Mouse (Mus musculus): ENCODE measurements at regions not wholly inside any gene's neighbourhood (a gene's known extent, or its start where the extent isn't known, plus 50 kb on each side); places are given as distances from the start of the nearest gene placed in this dataset.
A peak's percentile ranks its signal among the peaks of the same experiment; 100 is the strongest.

DNA sequence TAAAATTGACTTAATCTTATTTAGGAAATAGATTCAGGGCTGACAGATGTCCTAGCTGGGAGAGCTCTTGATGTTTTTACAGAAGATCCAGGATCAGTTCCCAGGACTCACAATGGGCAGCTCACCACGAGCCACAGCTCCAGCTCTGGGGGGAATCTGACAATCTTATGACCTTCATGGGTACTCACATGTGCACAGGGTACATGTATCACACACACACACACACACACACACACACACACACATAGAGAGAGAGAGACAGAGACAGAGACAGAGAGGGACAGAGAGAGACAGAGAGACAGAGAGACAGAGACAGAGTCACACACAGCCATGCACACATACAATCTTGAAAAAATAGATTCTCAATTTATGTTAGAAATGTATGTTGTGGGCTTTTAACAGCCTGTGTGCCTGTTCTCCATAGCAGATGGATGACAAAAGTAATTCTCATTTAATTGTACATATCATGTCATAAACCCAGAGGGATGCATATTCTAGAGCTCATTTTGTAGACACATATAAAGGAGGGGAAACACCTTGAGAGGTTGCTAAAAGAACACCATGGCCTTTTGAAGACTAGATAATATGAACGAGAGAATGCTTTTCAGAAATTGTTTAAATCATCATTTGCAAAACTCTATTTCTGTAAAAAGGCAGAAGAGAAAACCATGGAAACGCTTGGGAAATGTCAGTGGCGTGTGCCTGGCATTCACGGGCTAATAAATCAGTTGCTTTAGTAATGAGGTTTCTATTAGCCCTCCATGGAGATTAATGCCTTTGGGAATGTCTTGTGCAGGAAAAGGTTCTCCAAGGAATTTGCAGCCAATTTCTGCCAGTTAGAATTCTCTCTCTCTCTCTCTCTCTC lies 538.3 kb downstream of the Fat4 start:
- H3K27ac ChIP-seq (ENCODE audit: low read depth): no peak overlapping the region
- no peaks in the 10 kb centered on the region for H3K9me3 ChIP-seq (ENCODE audit: control insufficient read depth, low read length)
- H3K9ac ChIP-seq (ENCODE audit: low read length): no peak overlapping the region
- H3K27me3 ChIP-seq (replicated peaks; ENCODE audit: control insufficient read depth, insufficient read depth, low read length): no peaks in the 10 kb centered on the region
- H3K4me3 ChIP-seq (ENCODE audit: low read depth, low read length): no peak overlapping the region
- 58% methylated on average over 5 of the region's 5 CpGs for WGBS
- no peak for ATAC-seq (replicated peaks; ENCODE audit: low FRiP score, low TSS enrichment, low read depth)
- H3K36me3 ChIP-seq (ENCODE audit: control insufficient read depth, insufficient read depth, low read length): no peaks in the 10 kb centered on the region
- H3K4me1 ChIP-seq (replicated peaks; ENCODE audit: control insufficient read depth, insufficient read depth, low read length): no peaks in the 10 kb centered on the region
- no peak overlapping the region for H3K4me2 ChIP-seq (ENCODE audit: low read length)
- DNase-seq (ENCODE audit: low spot score): no peak

DNA sequence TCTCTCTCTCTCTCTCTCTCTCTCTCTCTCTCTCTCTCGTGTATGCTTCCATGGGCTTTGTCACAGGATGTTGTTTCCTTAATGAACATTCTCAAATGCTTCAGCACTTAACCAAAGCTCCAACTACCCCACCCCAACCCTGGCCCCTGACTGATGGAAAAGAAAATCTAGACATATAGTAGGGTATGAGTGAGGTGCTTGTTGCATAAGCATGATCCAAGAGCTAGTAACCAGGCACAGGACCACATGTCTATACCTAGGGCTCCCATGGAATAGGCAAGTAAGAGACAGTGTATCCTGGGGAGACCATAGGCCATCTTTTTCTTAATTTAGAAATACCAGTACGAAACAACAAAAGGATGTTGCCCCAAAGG lies 538.9 kb downstream of the Fat4 start:
- no peak for ATAC-seq (replicated peaks; ENCODE audit: low FRiP score, low TSS enrichment, low read depth)
- Histone ChIP-seq H3K4me3 (ENCODE audit: low read depth, low read length) (no peak overlapping the region), H3K36me3 (ENCODE audit: control insufficient read depth, insufficient read depth, low read length) (no peaks in the 10 kb centered on the region), H3K27ac (ENCODE audit: low read depth) (no peak overlapping the region), H3K9me3 (ENCODE audit: control insufficient read depth, low read length) (no peaks in the 10 kb centered on the region), H3K4me1 (replicated peaks; ENCODE audit: control insufficient read depth, insufficient read depth, low read length) (no peaks in the 10 kb centered on the region), H3K4me2 (ENCODE audit: low read length) (no peak overlapping the region), H3K27me3 (replicated peaks; ENCODE audit: control insufficient read depth, insufficient read depth, low read length) (no peaks in the 10 kb centered on the region), H3K9ac (ENCODE audit: low read length) (no peak overlapping the region)
- DNase-seq (ENCODE audit: low spot score): no peak
- WGBS: 58% methylated on average over 2 of the region's 2 CpGs

DNA sequence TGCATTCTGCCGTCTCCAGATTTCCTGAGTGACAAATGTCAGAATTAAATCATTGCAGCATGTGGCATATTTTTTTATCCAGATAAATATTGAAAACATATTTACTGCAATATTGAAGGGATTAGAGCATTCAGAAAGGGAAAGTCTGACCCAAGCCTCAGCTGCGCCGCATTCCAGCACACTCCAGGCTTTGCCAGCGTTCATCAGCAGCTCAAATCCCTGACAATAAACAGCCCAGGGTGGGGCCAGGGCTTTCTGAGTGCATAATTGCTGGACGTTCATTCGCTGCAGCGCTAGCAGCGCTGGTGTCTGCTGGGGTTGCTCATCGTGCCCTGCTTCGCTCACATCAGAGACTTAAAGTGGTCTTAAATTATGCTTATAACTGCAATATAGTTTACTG lies 556.6 kb downstream of the Fat4 start:
- H3K9me3 ChIP-seq (ENCODE audit: control insufficient read depth, low read length): no peaks in the 10 kb centered on the region
- no peak overlapping the region for H3K27ac ChIP-seq (ENCODE audit: low read depth)
- no peaks in the 10 kb centered on the region; the same call in 1 of the 2 replicates for H3K4me1 ChIP-seq (replicated peaks; ENCODE audit: control insufficient read depth, insufficient read depth, low read length)
- no peaks in the 10 kb centered on the region for H3K36me3 ChIP-seq (ENCODE audit: control insufficient read depth, insufficient read depth, low read length)
- WGBS: 41% methylated on average over 10 of the region's 10 CpGs
- no peak for ATAC-seq (replicated peaks; ENCODE audit: low FRiP score, low TSS enrichment, low read depth)
- no peak overlapping the region for H3K9ac ChIP-seq (ENCODE audit: low read length)
- H3K4me2 ChIP-seq (ENCODE audit: low read length): peak overlapping the region; percentile 33
- DNase-seq (ENCODE audit: low spot score): no peak
- no peaks in the 10 kb centered on the region for H3K27me3 ChIP-seq (replicated peaks; ENCODE audit: control insufficient read depth, insufficient read depth, low read length)
- H3K4me3 ChIP-seq (ENCODE audit: low read depth, low read length): no peak overlapping the region

DNA sequence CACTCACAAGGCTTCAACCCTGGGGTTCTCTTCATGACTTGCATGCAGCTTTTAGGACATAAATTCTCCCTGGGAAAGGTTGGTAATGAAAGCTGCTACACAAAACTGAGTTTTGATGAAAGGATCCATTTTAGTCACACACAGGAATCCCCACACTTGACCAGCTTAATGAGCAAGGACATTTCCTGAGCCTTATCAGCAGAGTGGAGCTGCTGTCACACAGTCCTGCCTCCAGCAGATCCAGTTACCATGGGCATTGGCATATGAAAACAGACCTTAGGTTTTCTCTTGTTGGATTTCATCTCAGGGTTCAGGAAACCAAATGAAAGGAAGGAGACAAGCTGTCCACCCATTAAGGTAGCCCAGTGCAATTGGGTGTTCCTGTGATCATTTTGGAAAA lies 568.9 kb downstream of the Fat4 start:
- no peaks in the 10 kb centered on the region for H3K27me3 ChIP-seq (replicated peaks; ENCODE audit: control insufficient read depth, insufficient read depth, low read length)
- DNase-seq (ENCODE audit: low spot score): no peak
- H3K4me3 ChIP-seq (ENCODE audit: low read depth, low read length): no peak overlapping the region
- no peaks in the 10 kb centered on the region for H3K9me3 ChIP-seq (ENCODE audit: control insufficient read depth, low read length)
- no peak for ATAC-seq (replicated peaks; ENCODE audit: low FRiP score, low TSS enrichment, low read depth)
- no peak overlapping the region for H3K27ac ChIP-seq (ENCODE audit: low read depth)
- H3K4me1 ChIP-seq (replicated peaks; ENCODE audit: control insufficient read depth, insufficient read depth, low read length): no peaks in the 10 kb centered on the region
- no peak overlapping the region for H3K4me2 ChIP-seq (ENCODE audit: low read length)
- no peak overlapping the region for H3K9ac ChIP-seq (ENCODE audit: low read length)
- no peaks in the 10 kb centered on the region for H3K36me3 ChIP-seq (ENCODE audit: control insufficient read depth, insufficient read depth, low read length)

DNA sequence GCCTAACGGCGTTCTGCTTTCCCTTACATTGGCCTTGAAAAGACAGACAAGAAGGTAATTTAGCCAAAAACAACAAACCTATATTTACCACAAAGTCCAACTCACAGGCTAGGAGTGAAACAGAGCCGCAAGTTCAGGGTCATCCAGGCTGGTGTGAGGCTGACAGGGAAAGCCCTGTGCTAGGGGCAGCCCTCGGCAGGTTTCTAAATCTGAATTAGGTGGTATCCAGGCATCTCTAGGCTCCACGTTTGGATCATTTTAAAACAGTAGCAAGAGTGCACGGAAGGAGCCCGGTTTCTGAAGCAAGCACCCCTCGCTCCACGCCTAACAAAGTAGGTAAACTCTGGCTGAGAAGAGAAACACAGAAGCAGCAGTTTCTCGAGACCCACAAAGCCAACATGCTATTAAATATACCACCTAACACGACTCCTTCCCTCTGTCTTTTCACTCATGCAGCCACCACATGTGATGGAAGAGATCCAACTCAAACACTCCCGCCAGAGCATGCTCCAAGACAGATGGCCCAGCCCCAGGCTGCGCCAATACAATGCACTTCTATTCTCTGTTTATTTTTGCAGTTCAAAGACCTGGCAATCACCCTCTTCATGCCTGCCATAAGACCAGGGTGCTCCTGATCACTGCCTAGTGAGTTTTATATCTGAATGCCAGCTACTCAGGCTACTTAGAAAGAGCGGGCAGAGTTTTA lies 573.6 kb downstream of the Fat4 start:
- H3K9ac ChIP-seq (ENCODE audit: low read length): no peak overlapping the region
- no peaks in the 10 kb centered on the region for H3K27me3 ChIP-seq (replicated peaks; ENCODE audit: control insufficient read depth, insufficient read depth, low read length)
- no peak overlapping the region for H3K27ac ChIP-seq (ENCODE audit: low read depth)
- ATAC-seq (replicated peaks; ENCODE audit: low FRiP score, low TSS enrichment, low read depth) (no peak), DNase-seq (ENCODE audit: low spot score) (no peak)
- no peaks in the 10 kb centered on the region for H3K36me3 ChIP-seq (ENCODE audit: control insufficient read depth, insufficient read depth, low read length)
- no peak overlapping the region for H3K4me3 ChIP-seq (ENCODE audit: low read depth, low read length)
- WGBS: 59% methylated on average over 14 of the region's 14 CpGs
- no peak overlapping the region for H3K4me2 ChIP-seq (ENCODE audit: low read length)
- H3K9me3 ChIP-seq (ENCODE audit: control insufficient read depth, low read length): no peaks in the 10 kb centered on the region
- no peaks in the 10 kb centered on the region for H3K4me1 ChIP-seq (replicated peaks; ENCODE audit: control insufficient read depth, insufficient read depth, low read length)

DNA sequence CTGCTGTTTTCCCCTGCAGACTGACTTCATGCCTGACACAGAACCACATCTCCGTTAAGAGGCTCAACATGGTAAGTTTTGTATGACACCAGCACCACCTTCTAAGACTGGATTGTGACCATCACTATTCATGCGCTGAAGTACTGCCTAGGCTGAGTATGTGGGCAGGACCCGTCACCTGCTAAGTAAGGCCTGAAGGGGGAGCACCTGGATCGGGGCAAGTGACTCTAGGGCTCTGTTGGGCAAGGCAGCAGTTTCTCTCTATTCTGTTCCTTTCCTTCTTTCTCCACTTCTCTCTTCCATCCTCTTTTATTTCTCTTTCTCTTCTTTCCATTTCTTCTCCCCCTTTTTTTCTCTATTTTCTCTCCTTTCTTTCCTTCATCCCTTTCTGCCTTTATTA lies 574.8 kb downstream of the Fat4 start:
- 89% methylated on average over 4 of the region's 4 CpGs for WGBS
- no peak for ATAC-seq (replicated peaks; ENCODE audit: low FRiP score, low TSS enrichment, low read depth)
- Histone ChIP-seq H3K9me3 (ENCODE audit: control insufficient read depth, low read length) (no peaks in the 10 kb centered on the region), H3K36me3 (ENCODE audit: control insufficient read depth, insufficient read depth, low read length) (no peaks in the 10 kb centered on the region), H3K27me3 (replicated peaks; ENCODE audit: control insufficient read depth, insufficient read depth, low read length) (no peaks in the 10 kb centered on the region), H3K27ac (ENCODE audit: low read depth) (no peak overlapping the region), H3K9ac (ENCODE audit: low read length) (no peak overlapping the region), H3K4me3 (ENCODE audit: low read depth, low read length) (no peak overlapping the region), H3K4me1 (replicated peaks; ENCODE audit: control insufficient read depth, insufficient read depth, low read length) (no peaks in the 10 kb centered on the region), H3K4me2 (ENCODE audit: low read length) (no peak overlapping the region)
- no peak for DNase-seq (ENCODE audit: low spot score)

DNA sequence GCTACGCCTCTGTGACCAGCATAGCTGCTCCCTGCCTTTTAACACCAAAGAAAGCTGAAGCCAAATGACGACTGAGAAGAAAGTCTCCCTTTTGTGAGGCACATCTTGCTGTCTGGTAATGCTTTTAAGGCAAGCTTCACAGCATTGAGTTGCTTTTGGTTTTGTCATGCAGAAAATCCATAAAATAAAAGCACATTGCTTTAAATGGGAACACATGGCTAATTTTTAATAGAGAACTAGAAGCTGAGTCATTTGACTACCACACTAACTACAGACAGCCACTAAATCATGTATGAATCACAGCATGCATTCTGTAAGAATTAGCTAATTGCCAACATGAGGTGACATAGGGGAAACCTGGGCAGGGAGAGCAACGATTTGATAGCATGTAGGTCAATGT lies 579.1 kb downstream of the Fat4 start:
- ATAC-seq (replicated peaks; ENCODE audit: low FRiP score, low TSS enrichment, low read depth) (no peak), DNase-seq (ENCODE audit: low spot score) (no peak)
- no peaks in the 10 kb centered on the region for H3K4me1 ChIP-seq (replicated peaks; ENCODE audit: control insufficient read depth, insufficient read depth, low read length)
- H3K36me3 ChIP-seq (ENCODE audit: control insufficient read depth, insufficient read depth, low read length): no peaks in the 10 kb centered on the region
- no peaks in the 10 kb centered on the region for H3K27me3 ChIP-seq (replicated peaks; ENCODE audit: control insufficient read depth, insufficient read depth, low read length)
- no peaks in the 10 kb centered on the region for H3K9me3 ChIP-seq (ENCODE audit: control insufficient read depth, low read length)
- H3K9ac ChIP-seq (ENCODE audit: low read length): no peak overlapping the region
- 83% methylated on average over 3 of the region's 3 CpGs for WGBS
- no peak overlapping the region for H3K27ac ChIP-seq (ENCODE audit: low read depth)
- no peak overlapping the region for H3K4me2 ChIP-seq (ENCODE audit: low read length)
- H3K4me3 ChIP-seq (ENCODE audit: low read depth, low read length): no peak overlapping the region

DNA sequence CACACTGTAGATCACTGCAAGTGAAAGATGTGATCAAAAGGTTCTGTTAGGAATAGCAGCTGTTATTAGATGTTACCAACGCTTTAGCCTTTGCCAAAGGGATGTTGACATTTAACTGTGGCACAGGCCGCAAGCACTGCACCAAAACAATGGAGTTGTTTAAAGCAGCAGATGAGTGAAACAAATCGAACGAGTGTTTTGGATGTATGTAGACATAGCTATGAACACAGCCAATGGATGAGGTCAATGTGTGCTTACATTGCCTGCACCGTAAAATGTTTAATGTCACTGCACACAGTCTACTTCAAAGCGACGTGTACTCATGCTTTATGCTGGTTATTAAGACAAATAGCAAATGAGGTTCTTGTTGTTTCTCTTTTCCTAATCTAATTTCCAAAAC lies 602.7 kb downstream of the Fat4 start:
- Histone ChIP-seq H3K4me3 (ENCODE audit: low read depth, low read length) (no peak overlapping the region), H3K36me3 (ENCODE audit: control insufficient read depth, insufficient read depth, low read length) (no peaks in the 10 kb centered on the region), H3K4me2 (ENCODE audit: low read length) (no peak overlapping the region), H3K9me3 (ENCODE audit: control insufficient read depth, low read length) (no peaks in the 10 kb centered on the region), H3K9ac (ENCODE audit: low read length) (no peak overlapping the region), H3K4me1 (replicated peaks; ENCODE audit: control insufficient read depth, insufficient read depth, low read length) (no peaks in the 10 kb centered on the region), H3K27me3 (replicated peaks; ENCODE audit: control insufficient read depth, insufficient read depth, low read length) (no peaks in the 10 kb centered on the region), H3K27ac (ENCODE audit: low read depth) (no peak overlapping the region)
- no peak for DNase-seq (ENCODE audit: low spot score)
- no peak for ATAC-seq (replicated peaks; ENCODE audit: low FRiP score, low TSS enrichment, low read depth)
- 37% methylated on average over 7 of the region's 7 CpGs for WGBS

DNA sequence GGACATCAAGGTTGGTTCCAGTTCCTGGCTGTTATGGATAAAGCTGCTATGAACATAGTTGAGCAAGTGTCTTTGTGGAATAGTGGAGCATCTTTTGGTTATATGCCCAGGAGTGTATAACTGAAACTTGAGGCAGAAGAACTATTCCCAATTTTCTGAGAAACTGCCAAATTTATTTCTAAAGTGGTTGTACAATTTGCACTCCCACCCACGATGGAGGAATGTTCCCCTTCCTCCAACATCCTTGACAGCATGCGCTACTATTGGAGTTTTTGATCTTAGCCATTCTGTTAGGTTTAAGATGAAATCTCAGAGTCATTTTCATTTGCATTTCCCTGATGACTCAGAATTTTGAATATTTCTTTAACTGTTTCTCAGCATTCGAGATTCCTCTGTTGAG lies 607.6 kb downstream of the Fat4 start:
- Histone ChIP-seq H3K4me2 (ENCODE audit: low read length) (no peak overlapping the region), H3K36me3 (ENCODE audit: control insufficient read depth, insufficient read depth, low read length) (no peaks in the 10 kb centered on the region), H3K9me3 (ENCODE audit: control insufficient read depth, low read length) (no peaks in the 10 kb centered on the region), H3K9ac (ENCODE audit: low read length) (no peak overlapping the region), H3K4me3 (ENCODE audit: low read depth, low read length) (no peak overlapping the region), H3K27ac (ENCODE audit: low read depth) (no peak overlapping the region), H3K4me1 (replicated peaks; ENCODE audit: control insufficient read depth, insufficient read depth, low read length) (no peaks in the 10 kb centered on the region), H3K27me3 (replicated peaks; ENCODE audit: control insufficient read depth, insufficient read depth, low read length) (no peaks in the 10 kb centered on the region)
- WGBS: 88% methylated on average over 3 of the region's 3 CpGs
- no peak for DNase-seq (ENCODE audit: low spot score)
- no peak for ATAC-seq (replicated peaks; ENCODE audit: low FRiP score, low TSS enrichment, low read depth)
